Mouse (Mus musculus): Measurements from ENCODE around the gene Fbxo45.
"Not testable (repeated sequence)": the region's sequence is repeated elsewhere in the genome, so short reads cannot be mapped to it uniquely, and the experiment has no call there.

Gene Fbxo45

DNA sequence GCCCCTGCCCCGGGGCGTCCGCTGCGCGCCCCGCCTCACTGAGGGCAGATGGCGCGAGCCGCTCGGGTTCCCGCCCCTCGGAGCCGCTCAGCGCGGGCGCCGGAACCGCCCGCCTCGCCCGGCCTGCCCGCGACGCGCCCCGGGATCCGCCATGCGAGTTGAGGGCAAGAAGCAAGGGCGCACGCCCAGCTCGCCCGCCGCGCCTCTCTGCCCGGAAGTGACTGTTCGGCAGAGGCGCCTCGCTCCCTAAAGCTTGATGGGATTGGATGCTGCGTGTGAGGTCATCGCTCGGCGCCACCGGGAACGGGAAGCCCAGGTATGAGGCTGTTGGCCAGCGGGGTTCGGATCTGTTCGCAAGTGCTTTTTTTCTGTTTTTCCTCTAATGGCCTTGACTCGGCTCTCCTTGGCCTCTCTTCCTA lies at the start of gene Fbxo45, which contains the start of gene Wdr53:
Gene Fbxo45 (minus strand): TSS at position 207 of the 419 bp plus-strand sequence.
Gene Wdr53 (plus strand): TSS at position 276 of the 419 bp plus-strand sequence.
- peak; percentile 99 for DNase-seq (ENCODE audit: low spot score in 2 of 2)

DNA sequence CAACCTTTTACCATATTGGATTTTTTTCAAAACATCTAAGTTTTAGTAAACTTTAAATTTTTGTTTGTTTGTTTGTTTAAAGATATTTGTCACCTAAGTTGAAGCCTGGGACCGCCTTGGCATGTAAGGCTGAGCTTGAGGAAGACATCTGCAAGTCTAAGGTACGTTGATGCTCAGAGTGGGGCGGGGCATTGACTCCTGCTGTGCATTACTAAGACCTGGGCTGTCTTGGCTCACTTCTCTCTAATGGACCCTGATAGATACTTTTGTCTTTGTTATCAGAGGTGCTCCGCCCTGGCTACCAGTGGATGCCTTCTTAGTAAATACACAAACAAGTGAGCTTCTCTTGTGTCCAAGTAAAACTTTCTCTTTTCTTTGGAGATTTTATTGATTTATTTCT lies 44.9 kb upstream of the Fbxo45 start:
- DNase-seq (ENCODE audit: low spot score in 2 of 2) = no peak

GRCm38 (mm10) chr16:32282608-32283007 lies 35.6 kb upstream of the Fbxo45 start:
- no peak for DNase-seq (ENCODE audit: low spot score in 2 of 2)

- no peak for DNase-seq (ENCODE audit: low spot score in 2 of 2)
Observed at GRCm38 (mm10) chr16:32280211-32280610, 33.3 kb upstream of the Fbxo45 start.

- DNase-seq (ENCODE audit: low spot score in 2 of 2) = no peak
Observed at GRCm38 (mm10) chr16:32278396-32278795, 31.4 kb upstream of the Fbxo45 start.

- DNase-seq (ENCODE audit: low spot score in 2 of 2) = peak; percentile 94
Observed at GRCm38 (mm10) chr16:32277308-32278256, 30.6 kb upstream of the Fbxo45 start, which contains the start of gene Rnf168. Gene Rnf168 (plus strand): TSS chr16:32277459.

DNA sequence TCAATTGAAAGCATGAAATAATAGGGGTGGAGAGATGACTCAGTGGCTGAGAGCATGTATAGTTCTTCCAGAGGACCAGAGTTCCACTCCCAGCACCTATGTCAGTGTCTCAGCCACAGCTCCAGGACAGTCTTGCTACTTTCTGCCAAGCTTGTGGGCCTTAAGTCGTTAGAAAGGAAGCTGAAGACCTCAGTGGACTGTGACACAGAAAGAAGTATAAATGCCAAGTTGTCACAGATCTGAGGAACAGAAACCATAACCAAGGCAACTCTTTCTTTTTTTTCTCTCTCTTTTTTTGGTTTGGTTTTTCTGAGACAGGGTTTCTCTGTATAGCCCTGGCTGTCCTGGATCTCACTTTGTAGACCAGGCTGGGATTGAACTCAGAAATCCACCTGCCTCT lies 28.9 kb upstream of the Fbxo45 start:
- no peak for DNase-seq (ENCODE audit: low spot score in 2 of 2)

- no peak for DNase-seq (ENCODE audit: low spot score in 2 of 2)
Observed at GRCm38 (mm10) chr16:32275041-32275440, 28.1 kb upstream of the Fbxo45 start.

DNA sequence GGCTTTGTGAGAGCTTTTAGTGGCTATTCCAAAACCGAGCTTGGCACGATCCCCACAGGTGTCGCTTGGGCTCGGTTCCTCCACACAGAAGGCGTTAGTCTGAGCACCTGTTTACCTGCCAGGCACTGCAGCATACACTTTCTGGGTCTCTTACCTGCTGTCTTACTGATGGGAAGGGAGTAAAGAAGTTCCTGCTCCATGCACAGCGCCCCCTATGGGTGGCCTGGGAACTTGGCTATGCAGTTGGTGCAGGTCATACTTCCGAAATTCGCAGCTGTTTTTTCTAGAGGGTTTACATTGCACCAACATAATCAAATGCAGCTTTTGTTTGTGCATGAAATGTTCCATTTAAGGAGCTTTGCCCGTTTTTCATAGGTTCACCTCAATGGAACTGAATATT lies 26.4 kb upstream of the Fbxo45 start:
- DNase-seq (ENCODE audit: low spot score in 2 of 2) = no peak

DNA sequence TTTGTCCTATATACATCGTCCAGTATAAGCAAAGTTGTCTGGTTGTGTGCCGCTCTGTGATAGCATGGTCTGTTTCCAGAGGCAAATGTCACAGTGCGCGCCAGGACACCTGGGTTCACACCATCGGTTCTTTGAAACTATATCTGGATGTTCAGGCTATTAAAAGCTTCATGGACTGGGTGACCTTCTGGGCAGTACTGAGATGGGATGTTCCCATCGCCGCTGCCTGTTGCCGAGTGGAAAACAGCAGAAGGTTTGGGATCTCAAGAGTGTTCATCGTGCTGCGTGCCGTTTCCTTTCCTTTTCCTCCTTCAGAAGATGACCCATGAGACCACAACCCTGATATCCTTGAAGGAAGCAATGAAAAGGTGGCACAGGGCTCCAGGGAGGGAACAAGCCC lies 24.3 kb upstream of the Fbxo45 start, which contains the start of gene Smco1:
Gene Smco1 (plus strand): TSS at position 178 of the 400 bp plus-strand sequence.
- DNase-seq (ENCODE audit: low spot score in 2 of 2) = no peak

GRCm38 (mm10) chr16:32264225-32264624 lies 17.3 kb upstream of the Fbxo45 start:
- not testable (repeated sequence) for DNase-seq (ENCODE audit: low spot score in 2 of 2)

- DNase-seq (ENCODE audit: low spot score in 2 of 2) = peak; percentile 62 to 64
Observed at GRCm38 (mm10) chr16:32246351-32246791, 587 bp downstream of the Fbxo45 start.

- DNase-seq (ENCODE audit: low spot score in 2 of 2) = no peak
Observed at GRCm38 (mm10) chr16:32243901-32244300, 3.1 kb downstream of the Fbxo45 start.

GRCm38 (mm10) chr16:32239428-32240312 lies 7.3 kb downstream of the Fbxo45 start:
- DNase-seq (ENCODE audit: low spot score in 2 of 2) = no peak

DNA sequence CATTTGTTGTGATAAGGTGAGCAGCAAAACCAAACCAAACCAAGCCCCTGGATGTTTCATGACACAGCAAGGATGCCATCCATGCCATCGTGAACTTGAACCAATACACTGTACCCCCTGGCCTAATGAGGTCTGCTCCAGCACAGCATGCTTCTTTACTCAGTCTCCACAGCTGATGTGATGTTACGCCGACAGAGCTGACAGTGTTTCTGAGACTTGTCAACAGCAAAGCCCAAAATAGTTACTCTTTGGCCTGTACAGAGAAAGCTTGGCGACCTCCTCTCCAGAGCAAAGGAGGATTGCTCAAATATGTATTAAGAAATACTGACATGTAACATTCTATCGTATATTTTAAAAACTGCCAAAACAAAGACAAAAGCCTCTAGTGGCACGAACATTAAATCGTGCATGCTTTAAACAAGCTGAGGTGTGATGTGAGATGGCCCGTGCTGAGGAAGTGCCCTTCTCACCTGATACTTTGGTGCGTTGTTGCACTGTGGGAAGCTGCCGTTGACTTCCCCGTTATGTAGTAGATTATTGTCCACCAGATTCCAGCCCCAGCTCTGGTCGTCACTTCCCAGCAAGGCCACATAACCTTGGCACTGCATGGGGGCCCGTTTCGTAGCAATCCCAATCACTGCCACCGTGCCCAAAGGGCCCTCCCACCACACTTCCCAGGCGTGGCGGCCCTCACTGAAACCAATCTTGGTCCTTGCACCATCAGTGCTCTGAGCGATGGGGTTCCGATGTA lies 8.9 kb downstream of the Fbxo45 start:
- no peak for DNase-seq (ENCODE audit: low spot score in 2 of 2)

DNA sequence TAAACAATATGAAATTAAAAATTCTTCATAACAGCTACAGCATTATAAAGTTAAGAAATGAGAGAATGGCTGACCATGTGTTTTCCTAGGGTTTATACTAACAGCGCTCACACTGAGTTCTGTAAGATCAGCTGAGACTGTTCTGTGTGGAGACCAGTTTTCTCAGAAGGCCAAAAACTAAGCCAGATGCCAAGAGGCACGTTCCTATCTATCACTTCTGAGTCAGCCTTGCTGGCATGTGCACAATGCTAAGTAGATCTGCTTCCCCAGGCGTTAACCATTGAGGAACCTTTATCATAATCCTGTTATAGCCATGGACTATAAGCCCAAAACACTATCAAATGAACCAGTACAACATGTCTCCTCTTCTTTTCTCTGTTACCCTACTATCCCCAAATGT lies 14.9 kb downstream of the Fbxo45 start:
- not testable (repeated sequence) for DNase-seq (ENCODE audit: low spot score in 2 of 2)

GRCm38 (mm10) chr16:32222399-32222798 lies 24.6 kb downstream of the Fbxo45 start:
- DNase-seq (ENCODE audit: low spot score in 2 of 2) = no peak

DNA sequence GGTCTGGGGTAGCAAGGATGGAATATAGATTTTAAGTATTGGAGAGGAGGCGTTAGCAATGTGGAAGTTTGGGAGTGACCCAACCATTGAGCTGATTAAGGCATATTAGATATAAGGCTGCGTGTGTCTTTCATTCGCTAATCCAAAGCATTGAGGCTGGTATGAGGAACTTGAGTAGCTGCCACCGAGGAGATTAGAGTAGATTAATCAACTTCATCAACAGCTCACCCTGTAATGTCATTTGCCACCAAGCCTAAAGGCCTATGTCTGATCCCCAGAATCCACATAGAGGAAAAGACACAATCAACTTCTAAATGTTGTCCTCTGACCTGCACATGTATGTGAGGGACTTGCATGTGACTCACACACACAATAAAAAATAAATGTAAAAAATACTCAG lies 25.2 kb downstream of the Fbxo45 start:
- no peak for DNase-seq (ENCODE audit: low spot score in 2 of 2)

- DNase-seq (ENCODE audit: low spot score in 2 of 2) = peak; percentile 54 to 66
Observed at GRCm38 (mm10) chr16:32214804-32215576, 32.0 kb downstream of the Fbxo45 start.

DNA sequence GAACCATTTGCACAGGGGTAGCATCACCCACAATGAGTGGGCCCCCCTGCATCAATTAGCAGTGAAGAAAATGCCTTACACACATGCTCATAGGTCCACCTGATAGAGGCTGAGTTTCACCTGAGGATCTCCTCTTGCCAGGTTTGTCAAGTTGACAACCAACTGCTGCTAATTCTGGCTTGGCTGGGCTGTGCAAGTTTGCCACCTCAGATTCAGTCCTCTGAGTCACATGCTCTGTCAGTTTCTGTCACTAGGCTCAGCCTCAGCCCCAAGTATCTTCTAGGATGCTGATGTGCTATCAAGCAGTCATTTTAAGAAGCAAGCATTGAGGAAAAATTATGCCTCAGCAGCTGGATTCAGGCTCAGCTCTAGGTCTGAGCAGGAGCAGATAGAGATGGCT lies 32.8 kb downstream of the Fbxo45 start:
- peak in 1 of 2 experiments; percentile 43 for DNase-seq (ENCODE audit: low spot score in 2 of 2)

Measured in right cerebral cortex, postnatal 10 days (tissue).